7 mouse cellular contexts compared by ENCODE assay signal in genomic region chr4:155570315-155570714, GRCm38 (mm10). TPM values are rescaled to one million over a fixed set of nuclear protein-coding genes. Genes with fewer than 3 reads are reported as not detected.
DNase-seq lines count a peak whose midpoint lies in the region; ATAC-seq and TF ChIP-seq lines count a peak whose summit lies in the region.
"Not testable (repeated sequence)": the region's sequence is repeated elsewhere in the genome, so short reads cannot be mapped to it uniquely, and the experiment has no call there.

No protein-coding gene starts in this region.

- H3K4me1 ChIP-seq in ES-E14 (ENCODE audit: control insufficient read depth in 2 of 2, insufficient read depth in 2 of 2, low read length in 2 of 2, poor library complexity in 1 of 2): peaks cover 4 to 18% of the 10 kb centered on the region in 2 experiments; a peak in 2 of 4 replicates
- H3K4me1 ChIP-seq in brown adipose tissue, adult 24 weeks (ENCODE audit: control insufficient read depth, insufficient read depth, insufficient read length, low read length): peaks cover 35% of the 10 kb centered on the region
- H3K4me1 ChIP-seq in liver, embryonic 12.5 days: peaks cover 69% of the 10 kb centered on the region
- H3K4me1 ChIP-seq in liver, embryonic 15.5 days (replicated peaks): peaks cover 63% of the 10 kb centered on the region

- not testable (repeated sequence) for ATAC-seq in liver, embryonic 12.5 days; liver, embryonic 15.5 days (ENCODE audit: insufficient read depth)

- WGBS in liver, embryonic 12.5 days (ENCODE audit: insufficient replicate concordance): 79% methylated on average over 11 of the region's 11 CpGs
- WGBS in liver, embryonic 15.5 days (ENCODE audit: insufficient replicate concordance): 70% methylated on average over 11 of the region's 11 CpGs

- DNase-seq in ES-E14 (ENCODE audit: low read depth, low spot score): not testable (repeated sequence)
- DNase-seq in ZHBTc4 (ENCODE audit: low read depth, low spot score): peak; percentile 44
- peak; percentile 85 for DNase-seq in heart, adult 11 months

- TF ChIP-seq POLR2A in myocyte (IDR thresholded peaks at IDR 0.05; ENCODE audit: insufficient read length, low read depth): not testable (repeated sequence)

- not testable (repeated sequence) for H3K27me3 ChIP-seq in liver, embryonic 12.5 days (replicated peaks); liver, embryonic 15.5 days; myocyte (ENCODE audit: control insufficient read depth, insufficient read depth, insufficient read length)

- H3K36me3 ChIP-seq in ES-E14 (ENCODE audit: control insufficient read depth, insufficient read depth, low read length, poor library complexity, severe bottlenecking); liver, embryonic 12.5 days; liver, embryonic 15.5 days (replicated peaks); myocyte (ENCODE audit: control insufficient read depth, insufficient read depth): not testable (repeated sequence)

- not testable (repeated sequence) for H3K4me3 ChIP-seq in ES-E14 (ENCODE audit: insufficient read depth in 1 of 2, low read depth in 1 of 2, low read length in 2 of 2, poor library complexity in 1 of 2, severe bottlenecking in 1 of 2); brown adipose tissue, adult 24 weeks (ENCODE audit: insufficient read depth, low read depth, low read length); liver, embryonic 12.5 days; liver, embryonic 15.5 days (replicated peaks); myocyte

- not testable (repeated sequence) for H3K9me3 ChIP-seq in ES-E14 (ENCODE audit: control insufficient read depth, insufficient read depth, low read depth, low read length); liver, embryonic 12.5 days (replicated peaks); liver, embryonic 15.5 days (replicated peaks)

- H3K4me2 ChIP-seq in liver, embryonic 12.5 days; liver, embryonic 15.5 days: not testable (repeated sequence)
- peak overlapping the region; percentile 64 for H3K4me2 ChIP-seq in myocyte (ENCODE audit: low read depth)

- in situ Hi-C loops in ES-E14 (cut with MboI; ENCODE audit: low sequenced_read_pairs in 2 of 2, unreplicated experiment in 2 of 2): not testable (repeated sequence)

- peak overlapping the region; percentile 2; the same call in 1 of the 2 replicates for H3K27ac ChIP-seq in ES-E14 (ENCODE audit: insufficient read depth, low read depth, low read length, poor library complexity, severe bottlenecking)
- H3K27ac ChIP-seq in brown adipose tissue, adult 24 weeks (replicated peaks; ENCODE audit: low read depth, low read length): 0 out of 2 replicates have a peak overlapping the region, but pooled peaks have one; percentile 20
- 0 out of 2 replicates have a peak overlapping the region, but pooled peaks have one; percentile 0 for H3K27ac ChIP-seq in liver, embryonic 12.5 days
- H3K27ac ChIP-seq in liver, embryonic 15.5 days (replicated peaks): peak overlapping the region; percentile 38; the same call in 1 of the 2 replicates

- peaks cover 97% of the 10 kb centered on the region for H3K79me2 ChIP-seq in myocyte (ENCODE audit: control insufficient read depth, insufficient read depth)

- H3ac ChIP-seq in myocyte (ENCODE audit: control insufficient read depth, insufficient read length): not testable (repeated sequence)

- H3K9ac ChIP-seq in ES-E14 (ENCODE audit: insufficient read depth, low read depth, low read length, poor library complexity, severe bottlenecking); liver, embryonic 12.5 days; liver, embryonic 15.5 days: not testable (repeated sequence)

RNA-seq across cellular contexts. Expression of gene Nadk, which starts 8.1 kb away (rescaled TPM):
- 73.5 and 88.5 TPM in 2 replicates for total RNA-seq in ES-E14 (2012; rRNA removed)
- polyA plus RNA-seq in brown adipose tissue, adult 24 weeks (2012; ENCODE audit: insufficient read depth, insufficient read length, missing spikeins): 147 and 155 TPM in 2 replicates
- polyA plus RNA-seq in liver, embryonic 12.5 days (2016; fragmentation: Nextera tagmentation; extraction: Ambion mirVana): 75.9 and 78.0 TPM in 2 replicates
- polyA plus RNA-seq in liver, embryonic 15.5 days (2015; fragmentation: Nextera tagmentation; extraction: Ambion mirVana): 46.9 and 51.4 TPM in 2 replicates
- 83.0 TPM for polyA plus RNA-seq in myocyte (2012; fragmentation: generic; extraction: Trizol)

RNA-seq across cellular contexts. Expression of gene Slc35e2, which starts 30.9 kb away (rescaled TPM):
- total RNA-seq in ES-E14 (2012; rRNA removed): 25.5 and 33.5 TPM in 2 replicates
- 7.0 and 9.4 TPM in 2 replicates for polyA plus RNA-seq in brown adipose tissue, adult 24 weeks (2012; ENCODE audit: insufficient read depth, insufficient read length, missing spikeins)
- polyA plus RNA-seq in liver, embryonic 12.5 days (2016; fragmentation: Nextera tagmentation; extraction: Ambion mirVana): 7.1 and 7.3 TPM in 2 replicates
- 5.4 and 5.9 TPM in 2 replicates for polyA plus RNA-seq in liver, embryonic 15.5 days (2015; fragmentation: Nextera tagmentation; extraction: Ambion mirVana)
- 3.7 TPM for polyA plus RNA-seq in myocyte (2012; fragmentation: generic; extraction: Trizol)

RNA-seq across cellular contexts. Expression of gene Cdk11b, which starts 54.3 kb away (rescaled TPM):
- 45.7 and 50.1 TPM in 2 replicates for total RNA-seq in ES-E14 (2012; rRNA removed)
- polyA plus RNA-seq in brown adipose tissue, adult 24 weeks (2012; ENCODE audit: insufficient read depth, insufficient read length, missing spikeins): 32.4 and 37.9 TPM in 2 replicates
- polyA plus RNA-seq in liver, embryonic 12.5 days (2016; fragmentation: Nextera tagmentation; extraction: Ambion mirVana): 41.1 and 45.5 TPM in 2 replicates
- polyA plus RNA-seq in liver, embryonic 15.5 days (2015; fragmentation: Nextera tagmentation; extraction: Ambion mirVana): 18.6 and 19.9 TPM in 2 replicates
- 47.7 TPM for polyA plus RNA-seq in myocyte (2012; fragmentation: generic; extraction: Trizol)
